Mouse (Mus musculus) MEL (cell line): ENCODE data around the gene Echdc2. TPM values are rescaled to one million over a fixed set of nuclear protein-coding genes. Genes with fewer than 3 reads are reported as not detected.
A peak's percentile ranks its signal among the peaks of the same experiment; 100 is the strongest.

ENCODE experiments used
- DNase-seq: peaks from one replicate; pipeline ENCODE4 v3.0.0; 2011; ENCODE audit warnings: low read depth, low spot score
- H3K27ac ChIP-seq: 2 replicates; pipeline ENCODE4 v1.5.1; 2012; ENCODE audit warnings: low read depth, mild to moderate bottlenecking, control low read depth, low read length, moderate library complexity; ENCODE audit not compliant: control insufficient read depth
- H3K27me3 ChIP-seq, 2 experiments: fragments of 150-350 bp in 1 of 2; sonication (generic) in 1 of 2; 2 replicates each; pipeline ENCODE4 v1.6.1; 2012; ENCODE audit warnings: low read length in 2 of 2, mild to moderate bottlenecking in 2 of 2, improper control_type of control experiment in 1 of 2, moderate library complexity in 1 of 2; ENCODE audit not compliant: insufficient read depth in 2 of 2, control insufficient read depth in 1 of 2
- H3K36me3 ChIP-seq, 2 experiments: 2 replicates each; pipeline ENCODE4 v1.6.1; 2012 to 2014; ENCODE audit warnings: low read length in 2 of 2, improper control_type of control experiment in 1 of 2, inconsistent platforms in 1 of 2, mild to moderate bottlenecking in 1 of 2; ENCODE audit not compliant: insufficient read depth in 2 of 2, control insufficient read depth in 1 of 2
- H3K4me1 ChIP-seq, 2 experiments: fragments of 150-350 bp in 1 of 2; sonication (generic) in 1 of 2; 2 replicates each; pipeline ENCODE4 v1.6.1; 2012; ENCODE audit warnings: low read length in 2 of 2, improper control_type of control experiment in 1 of 2, mild to moderate bottlenecking in 1 of 2; ENCODE audit not compliant: insufficient read depth in 2 of 2, control insufficient read depth in 1 of 2
- H3K4me3 ChIP-seq, 2 experiments: fragments of 150-350 bp in 1 of 2; sonication (generic) in 1 of 2; 2 replicates each; pipeline ENCODE4 v1.5.1; 2012; ENCODE audit warnings: low read depth in 2 of 2, low read length in 2 of 2, mild to moderate bottlenecking in 2 of 2, moderate library complexity in 2 of 2, control low read depth in 1 of 2, improper control_type of control experiment in 1 of 2; ENCODE audit not compliant: control insufficient read depth in 1 of 2, insufficient read depth in 1 of 2
- H3K79me2 ChIP-seq: 2 replicates; pipeline ENCODE4 v1.6.1; 2012; ENCODE audit warnings: mild to moderate bottlenecking, low read length, moderate library complexity; ENCODE audit not compliant: control insufficient read depth, poor library complexity, insufficient read depth
- H3K9ac ChIP-seq: 2 replicates; pipeline ENCODE4 v1.6.1; 2012; ENCODE audit warnings: low read depth, mild to moderate bottlenecking, control low read depth, low read length, moderate library complexity; ENCODE audit not compliant: control insufficient read depth, poor library complexity, severe bottlenecking
- H3K9me3 ChIP-seq: fragments of 150-350 bp; sonication (generic); replicated peaks from 2 replicates; pipeline ENCODE4 v1.6.1; 2012; ENCODE audit warnings: mild to moderate bottlenecking, low read length, improper control_type of control experiment, moderate library complexity; ENCODE audit not compliant: insufficient read depth
- CHD1 ChIP-seq: IDR thresholded peaks from 2 replicates; pipeline ENCODE4 v1.6.1; 2012; ENCODE audit warnings: low read depth, mild to moderate bottlenecking, inconsistent platforms, low read length, improper control_type of control experiment
- CHD2 ChIP-seq: IDR thresholded peaks from 2 replicates; pipeline ENCODE4 v1.6.1; 2011; ENCODE audit warnings: low read length, improper control_type of control experiment
- CTCF ChIP-seq, 3 experiments: IDR thresholded peaks in 2 of 3; conservative IDR thresholded peaks in 1 of 3; 2 replicates each; pipeline ENCODE4 v1.5.1; 2011 to 2012; ENCODE audit warnings: low read length in 3 of 3, low read depth in 2 of 3, mild to moderate bottlenecking in 2 of 3, improper control_type of control experiment in 1 of 3, inconsistent platforms in 1 of 3, mixed read lengths in 1 of 3, moderate library complexity in 1 of 3; ENCODE audit not compliant: control insufficient read depth in 1 of 3, insufficient read depth in 1 of 3, poor library complexity in 1 of 3, severe bottlenecking in 1 of 3
- ELF1 ChIP-seq: IDR thresholded peaks from 2 replicates; pipeline ENCODE4 v1.6.1; 2014; ENCODE audit warnings: low read depth, mild to moderate bottlenecking, inconsistent platforms, low read length, improper control_type of control experiment, moderate library complexity
- ETS1 ChIP-seq: IDR thresholded peaks from 2 replicates; pipeline ENCODE4 v1.6.1; 2012; ENCODE audit warnings: low read depth, mild to moderate bottlenecking, inconsistent platforms, low read length, improper control_type of control experiment, moderate library complexity
- GATA1 ChIP-seq: IDR thresholded peaks from 2 replicates; pipeline ENCODE4 v1.6.1; 2011; ENCODE audit warnings: low read depth, low read length, improper control_type of control experiment
- HCFC1 ChIP-seq: IDR thresholded peaks from 2 replicates; pipeline ENCODE4 v1.6.1; 2012; ENCODE audit warnings: low read depth, mild to moderate bottlenecking, inconsistent platforms, low read length, improper control_type of control experiment, moderate library complexity
- KAT2A ChIP-seq: conservative IDR thresholded peaks from 2 replicates; pipeline ENCODE4 v1.6.1; 2012; ENCODE audit warnings: low read depth, low read length, improper control_type of control experiment, inconsistent platforms
- MAFK ChIP-seq: IDR thresholded peaks from 2 replicates; pipeline ENCODE4 v1.6.1; 2011; ENCODE audit warnings: low read depth, mild to moderate bottlenecking, low read length, improper control_type of control experiment, borderline replicate concordance
- MAX ChIP-seq: IDR thresholded peaks from 2 replicates; pipeline ENCODE4 v1.6.1; 2011; ENCODE audit warnings: low read length, improper control_type of control experiment
- MAZ ChIP-seq: IDR thresholded peaks from 2 replicates; pipeline ENCODE4 v1.6.1; 2012; ENCODE audit warnings: low read depth, mild to moderate bottlenecking, inconsistent platforms, low read length, improper control_type of control experiment
- MEF2A ChIP-seq: IDR thresholded peaks from 2 replicates; pipeline ENCODE4 v1.6.1; 2014; ENCODE audit warnings: low read depth, mild to moderate bottlenecking, inconsistent platforms, low read length, improper control_type of control experiment; ENCODE audit not compliant: poor library complexity, insufficient replicate concordance, severe bottlenecking; ENCODE audit errors: extremely low read depth
- MXI1 ChIP-seq: IDR thresholded peaks from 2 replicates; pipeline ENCODE4 v1.6.1; 2011; ENCODE audit warnings: mild to moderate bottlenecking, low read depth, low read length, improper control_type of control experiment
- MYB ChIP-seq: IDR thresholded peaks from 2 replicates; pipeline ENCODE4 v1.6.1; 2011; ENCODE audit warnings: mild to moderate bottlenecking, low read depth, low read length, improper control_type of control experiment
- MYC ChIP-seq: IDR thresholded peaks from 2 replicates; pipeline ENCODE4 v1.6.1; 2011; ENCODE audit warnings: low read depth, mild to moderate bottlenecking, low read length, improper control_type of control experiment, moderate library complexity
- NELFE ChIP-seq: IDR thresholded peaks from 2 replicates; pipeline ENCODE4 v1.6.1; 2011; ENCODE audit warnings: low read depth, low read length, improper control_type of control experiment
- NRF1 ChIP-seq: IDR thresholded peaks from 2 replicates; pipeline ENCODE4 v1.6.1; 2014; ENCODE audit warnings: low read depth, mild to moderate bottlenecking, inconsistent platforms, low read length, improper control_type of control experiment, moderate library complexity; ENCODE audit not compliant: poor library complexity, insufficient read depth, severe bottlenecking
- POLR2A ChIP-seq, 2 experiments: IDR thresholded peaks; 2 replicates each; pipeline ENCODE4 v1.6.1; 2011 to 2012; ENCODE audit warnings: low read length in 2 of 2, mild to moderate bottlenecking in 2 of 2, control low read depth in 1 of 2, improper control_type of control experiment in 1 of 2, low read depth in 1 of 2, moderate library complexity in 1 of 2; ENCODE audit not compliant: control insufficient read depth in 1 of 2, insufficient read depth in 1 of 2, poor library complexity in 1 of 2
- POLR2AphosphoS5 ChIP-seq: IDR thresholded peaks from 2 replicates; pipeline ENCODE4 v1.6.1; 2012; ENCODE audit warnings: low read depth, borderline replicate concordance, mild to moderate bottlenecking, inconsistent platforms, low read length, moderate library complexity, mixed read lengths
- RAD21 ChIP-seq: IDR thresholded peaks from 2 replicates; pipeline ENCODE4 v1.6.1; 2011; ENCODE audit warnings: mild to moderate bottlenecking, low read depth, low read length, improper control_type of control experiment
- RCOR1 ChIP-seq: IDR thresholded peaks from 2 replicates; pipeline ENCODE4 v1.6.1; 2012; ENCODE audit warnings: low read depth, mild to moderate bottlenecking, inconsistent platforms, low read length, improper control_type of control experiment
- SIN3A ChIP-seq: IDR thresholded peaks from 2 replicates; pipeline ENCODE4 v1.6.1; 2012; ENCODE audit warnings: low read length, improper control_type of control experiment, inconsistent platforms
- SMC3 ChIP-seq: IDR thresholded peaks from 2 replicates; pipeline ENCODE4 v1.6.1; 2011; ENCODE audit warnings: low read depth, low read length, improper control_type of control experiment
- TBP ChIP-seq: IDR thresholded peaks from 2 replicates; pipeline ENCODE4 v1.8.0; 2011; ENCODE audit warnings: low read depth, low read length, improper control_type of control experiment
- TCF12 ChIP-seq: IDR thresholded peaks from 2 replicates; pipeline ENCODE4 v1.6.1; 2014; ENCODE audit warnings: low read depth, mild to moderate bottlenecking, inconsistent platforms, low read length, improper control_type of control experiment, moderate library complexity
- UBTF ChIP-seq: IDR thresholded peaks from 2 replicates; pipeline ENCODE4 v1.6.1; 2012; ENCODE audit warnings: low read depth, mild to moderate bottlenecking, inconsistent platforms, low read length, improper control_type of control experiment, moderate library complexity, borderline replicate concordance; ENCODE audit not compliant: insufficient read depth
- ZKSCAN1 ChIP-seq: IDR thresholded peaks from 2 replicates; pipeline ENCODE4 v1.6.1; 2012; ENCODE audit warnings: low read depth, mild to moderate bottlenecking, inconsistent platforms, low read length, improper control_type of control experiment, moderate library complexity
- ZNF384 ChIP-seq: IDR thresholded peaks from 2 replicates; pipeline ENCODE4 v1.6.1; 2012; ENCODE audit warnings: low read depth, mild to moderate bottlenecking, inconsistent platforms, low read length, improper control_type of control experiment
- polyA plus RNA-seq, 2 experiments: library from polyadenylated mRNA; stranded (reverse) in 1 of 2; unstranded in 1 of 2; fragments of >175 nt in 1 of 2; fragments of >200 nt in 1 of 2; gene quantifications; 2 replicates each; pipeline versions ENCODE4 v1.2.1 to v1.2.4; 2012; ENCODE audit warnings: low replicate concordance in 2 of 2, low read depth in 1 of 2; ENCODE audit not compliant: insufficient read length in 2 of 2, insufficient read depth in 1 of 2, missing spikeins in 1 of 2
- total RNA-seq: library from RNA; depleted of rRNA; stranded (reverse); fragments of 300-350 nt; gene quantifications from 2 replicates; pipeline ENCODE4 v1.2.3, GENCODE M21; 2012

The Echdc2 gene
- total and polyA plus RNA-seq, 3 experiments, result not detected

- H3K9ac ChIP-seq, result peak overlapping the region; percentile 45; the same call in 1 of the 2 replicates
- H3K4me1 ChIP-seq, result peaks cover 0 to 8% of the 10 kb centered on the region in 2 experiments; a peak in 2 of 4 replicates
- H3K36me3 ChIP-seq, result peaks cover 0 to 10% of the 10 kb centered on the region in 2 experiments; a peak in 2 of 4 replicates
- H3K79me2 ChIP-seq, result peaks cover 3% of the 10 kb centered on the region; the same call in 1 of the 2 replicates
- H3K27me3 ChIP-seq, result no peaks in the 10 kb centered on the region
- TF ChIP-seq MAZ (no peak), RAD21 (no peak), TBP (peak; percentile 92), TCF12 (no peak), UBTF (no peak), MAFK (no peak)
- TF ChIP-seq, all 39 proteins: peak for 1
- H3K27ac ChIP-seq, result no peak overlapping the region
- peak; percentile 36 for DNase-seq
- H3K4me3 ChIP-seq, result peak overlapping the region; percentile 44 to 94
- no peaks in the 10 kb centered on the region for H3K9me3 ChIP-seq
Measured at GRCm38 (mm10) chr4:108117488-108117887, 47.7 kb upstream of the Echdc2 start.

- H3K27ac ChIP-seq, result peak overlapping the region; percentile 81
- peak overlapping the region; percentile 91 to 94 for H3K4me3 ChIP-seq
- DNase-seq, result peak; percentile 97
- peaks cover 0 to 8% of the 10 kb centered on the region in 2 experiments; a peak in 2 of 4 replicates for H3K4me1 ChIP-seq
- H3K27me3 ChIP-seq, result no peaks in the 10 kb centered on the region
- H3K36me3 ChIP-seq, result peaks cover 0 to 10% of the 10 kb centered on the region in 2 experiments; a peak in 2 of 4 replicates
- H3K9me3 ChIP-seq, result no peaks in the 10 kb centered on the region
- peak overlapping the region; percentile 81 for H3K9ac ChIP-seq
- H3K79me2 ChIP-seq, result peaks cover 3% of the 10 kb centered on the region; the same call in 1 of the 2 replicates
- TF ChIP-seq KAT2A, result no peak
- peak; percentile 66 to 85; a peak in 3 of 4 replicates for TF ChIP-seq POLR2A (IDR thresholded peaks at IDR 0.05; ENCODE audit: control insufficient read depth in 1 of 2, insufficient read depth in 1 of 2, low read depth in 1 of 2, low read length in 2 of 2, poor library complexity in 1 of 2)
- TF ChIP-seq ETS1, result no peak
- peak; percentile 66 for TF ChIP-seq NELFE
- TF ChIP-seq ELF1, result peak; percentile 60
- peak; percentile 41; the same call in 1 of the 2 replicates for TF ChIP-seq MAX
- peak; percentile 59 for TF ChIP-seq MYC
- no peak for TF ChIP-seq POLR2AphosphoS5
- no peak for TF ChIP-seq MEF2A
- TF ChIP-seq TBP, result peak; percentile 85
- TF ChIP-seq SMC3, result peak; percentile 5; the same call in 1 of the 2 replicates
- TF ChIP-seq MXI1, result peak; percentile 53; the same call in 1 of the 2 replicates
- TF ChIP-seq CHD1, result no peak
- no peak for TF ChIP-seq CHD2
- 0 out of 6 replicates have a peak, but pooled peaks of 1 of the 3 experiments have one; percentile 1 for TF ChIP-seq CTCF (IDR thresholded peaks at IDR 0.05 in 2 of 3, conservative IDR thresholded peaks at IDR 0.05 in 1 of 3; ENCODE audit: control insufficient read depth in 1 of 3, insufficient read depth in 1 of 3, low read depth in 2 of 3, low read length in 3 of 3, poor library complexity in 1 of 3, severe bottlenecking in 1 of 3)
- TF ChIP-seq MYB, result no peak
- no peak for TF ChIP-seq TCF12
- peak; percentile 33; the same call in 1 of the 2 replicates for TF ChIP-seq SIN3A
- TF ChIP-seq ZKSCAN1, result peak; percentile 80
- TF ChIP-seq GATA1, result no peak
- TF ChIP-seq ZNF384, result peak; percentile 18; the same call in 1 of the 2 replicates
- peak; percentile 72 for TF ChIP-seq HCFC1
- TF ChIP-seq NRF1, result peak; percentile 85
- TF ChIP-seq MAFK, result no peak
- no peak for TF ChIP-seq RCOR1
Measured at GRCm38 (mm10) chr4:108117924-108118876, 47.0 kb upstream of the Echdc2 start.
